Mouse (Mus musculus): ENCODE measurements around the gene Obscn. TPM values are rescaled to one million over a fixed set of nuclear protein-coding genes. Genes with fewer than 3 reads are reported as not detected.

The Obscn gene
- polyA plus RNA-seq, 1 experiment from 2014 or later, result 0.24 TPM

GRCm38 (mm10) chr11:59029003-59029402 lies 107.2 kb downstream of the Obscn start:
- H3K36me3 ChIP-seq (ENCODE audit: control insufficient read depth, insufficient read depth, low read length), result no peaks in the 10 kb centered on the region
- H3K4me2 ChIP-seq (replicated peaks; ENCODE audit: low read depth), result no peak overlapping the region
- DNase-seq (ENCODE audit: low spot score) (no peak), ATAC-seq (ENCODE audit: low FRiP score, low TSS enrichment) (no peak)
- no peaks in the 10 kb centered on the region for H3K4me1 ChIP-seq (replicated peaks; ENCODE audit: control insufficient read depth, insufficient read depth)
- TF ChIP-seq CTCF (IDR thresholded peaks at IDR 0.05; ENCODE audit: low read depth) (peak; percentile 35; the same call in 1 of the 2 replicates), EP300 (optimal IDR thresholded peaks at IDR 0.05) (no peak)
- no peaks in the 10 kb centered on the region for H3K9me3 ChIP-seq (ENCODE audit: control insufficient read depth, low read length)
- H3K27me3 ChIP-seq (ENCODE audit: control insufficient read depth, insufficient read depth, low read length), result no peaks in the 10 kb centered on the region
- H3K27ac ChIP-seq (replicated peaks), result no peak overlapping the region
- 84% methylated on average over 13 of the region's 13 CpGs for WGBS
- no peak overlapping the region for H3K4me3 ChIP-seq (ENCODE audit: low read depth, low read length)
- no peak overlapping the region for H3K9ac ChIP-seq (ENCODE audit: low read length)

GRCm38 (mm10) chr11:59026411-59026810 lies 109.8 kb downstream of the Obscn start:
- DNase-seq (ENCODE audit: low spot score), result no peak
- Histone ChIP-seq H3K27me3 (ENCODE audit: control insufficient read depth, insufficient read depth, low read length) (no peaks in the 10 kb centered on the region), H3K9me3 (ENCODE audit: control insufficient read depth, low read length) (no peaks in the 10 kb centered on the region), H3K4me3 (ENCODE audit: low read depth, low read length) (no peak overlapping the region), H3K4me2 (replicated peaks; ENCODE audit: low read depth) (no peak overlapping the region), H3K4me1 (replicated peaks; ENCODE audit: control insufficient read depth, insufficient read depth) (no peaks in the 10 kb centered on the region), H3K27ac (replicated peaks) (no peak overlapping the region), H3K36me3 (ENCODE audit: control insufficient read depth, insufficient read depth, low read length) (no peaks in the 10 kb centered on the region), H3K9ac (ENCODE audit: low read length) (no peak overlapping the region)
- 59% methylated on average over 6 of the region's 6 CpGs for WGBS
- ATAC-seq (ENCODE audit: low FRiP score, low TSS enrichment), result no peak
- no peak for TF ChIP-seq EP300 (optimal IDR thresholded peaks at IDR 0.05)
- no peak for TF ChIP-seq CTCF (IDR thresholded peaks at IDR 0.05; ENCODE audit: low read depth)

DNA sequence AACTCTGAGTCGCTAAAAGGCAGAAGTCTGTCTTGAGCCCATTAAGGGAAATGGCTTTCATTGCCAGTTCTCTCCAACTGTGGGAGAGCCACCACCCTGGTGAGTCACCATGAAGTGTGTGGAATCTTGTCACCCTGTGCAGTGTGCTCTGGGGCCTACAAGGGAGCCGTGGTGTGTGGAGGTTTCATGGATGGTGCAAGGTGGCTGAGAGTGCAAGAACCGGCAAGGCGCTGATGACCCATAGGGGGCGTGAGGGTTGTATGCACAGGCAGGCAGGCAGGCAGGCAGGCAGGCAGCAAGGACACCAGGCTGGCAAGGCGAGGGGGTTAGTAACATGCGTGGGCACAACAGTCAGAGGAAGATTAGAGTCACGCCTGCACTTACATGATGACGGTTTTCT lies 121.2 kb downstream of the Obscn start:
- Histone ChIP-seq H3K36me3 (ENCODE audit: control insufficient read depth, insufficient read depth, low read length) (no peaks in the 10 kb centered on the region), H3K4me3 (ENCODE audit: low read depth, low read length) (no peak overlapping the region), H3K9ac (ENCODE audit: low read length) (no peak overlapping the region), H3K27ac (replicated peaks) (no peak overlapping the region), H3K9me3 (ENCODE audit: control insufficient read depth, low read length) (no peaks in the 10 kb centered on the region), H3K4me2 (replicated peaks; ENCODE audit: low read depth) (no peak overlapping the region), H3K4me1 (replicated peaks; ENCODE audit: control insufficient read depth, insufficient read depth) (no peaks in the 10 kb centered on the region), H3K27me3 (ENCODE audit: control insufficient read depth, insufficient read depth, low read length) (no peaks in the 10 kb centered on the region)
- 31% methylated on average over 9 of the region's 9 CpGs for WGBS
- TF ChIP-seq CTCF (IDR thresholded peaks at IDR 0.05; ENCODE audit: low read depth) (peak; percentile 77), EP300 (optimal IDR thresholded peaks at IDR 0.05) (no peak)
- ATAC-seq (ENCODE audit: low FRiP score, low TSS enrichment) (peak; percentile 77), DNase-seq (ENCODE audit: low spot score) (peak; percentile 64)

DNA sequence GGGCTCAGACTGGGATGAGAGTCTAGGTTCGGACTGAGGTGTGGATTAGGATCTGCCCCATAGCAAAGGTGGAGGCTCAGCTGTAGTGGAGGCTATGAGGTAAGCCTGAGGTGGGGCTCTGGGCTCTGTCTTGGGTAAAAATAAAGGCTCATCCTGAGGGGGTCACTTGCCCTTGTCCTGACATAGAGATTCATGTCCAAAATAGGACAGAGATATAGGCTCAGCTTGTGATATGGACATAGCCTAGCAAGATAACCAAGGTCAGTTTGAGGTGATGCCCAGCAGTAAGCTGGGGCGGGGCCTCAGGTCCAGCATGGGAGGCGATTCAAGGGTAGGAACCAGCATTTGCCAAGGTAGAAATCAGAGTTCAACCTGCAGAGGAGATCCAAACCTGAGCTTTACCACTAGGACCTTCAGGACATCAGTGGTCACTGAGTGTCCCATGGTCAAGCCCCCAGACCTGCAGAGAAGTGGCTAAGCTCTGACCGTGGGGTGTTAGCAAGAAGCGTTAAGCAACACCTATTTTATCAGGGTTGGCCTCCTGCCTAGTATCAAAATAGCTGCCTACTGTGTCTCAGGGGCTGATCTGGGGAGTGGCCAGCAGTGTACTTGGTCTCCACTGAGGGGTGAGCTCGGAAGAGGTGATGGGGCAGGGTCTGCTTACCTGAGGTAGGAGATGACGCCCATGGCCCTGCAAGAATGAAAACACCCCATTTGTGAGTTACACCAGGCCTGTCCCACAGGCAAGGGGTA lies 133.7 kb downstream of the Obscn start:
- H3K36me3 ChIP-seq (ENCODE audit: control insufficient read depth, insufficient read depth, low read length), result no peaks in the 10 kb centered on the region
- WGBS, result 67% methylated on average over 7 of the region's 7 CpGs
- H3K4me3 ChIP-seq (ENCODE audit: low read depth, low read length), result no peak overlapping the region
- H3K4me1 ChIP-seq (replicated peaks; ENCODE audit: control insufficient read depth, insufficient read depth), result no peaks in the 10 kb centered on the region
- no peak for DNase-seq (ENCODE audit: low spot score)
- no peak for ATAC-seq (ENCODE audit: low FRiP score, low TSS enrichment)
- no peak overlapping the region for H3K4me2 ChIP-seq (replicated peaks; ENCODE audit: low read depth)
- no peaks in the 10 kb centered on the region for H3K27me3 ChIP-seq (ENCODE audit: control insufficient read depth, insufficient read depth, low read length)
- TF ChIP-seq CTCF (IDR thresholded peaks at IDR 0.05; ENCODE audit: low read depth), result no peak
- TF ChIP-seq EP300 (optimal IDR thresholded peaks at IDR 0.05), result no peak
- H3K9me3 ChIP-seq (ENCODE audit: control insufficient read depth, low read length), result no peaks in the 10 kb centered on the region
- H3K9ac ChIP-seq (ENCODE audit: low read length), result no peak overlapping the region
- H3K27ac ChIP-seq (replicated peaks), result no peak overlapping the region

GRCm38 (mm10) chr11:59000635-59001034 lies 135.6 kb downstream of the Obscn start:
- no peaks in the 10 kb centered on the region for H3K36me3 ChIP-seq (ENCODE audit: control insufficient read depth, insufficient read depth, low read length)
- H3K27ac ChIP-seq (replicated peaks), result no peak overlapping the region
- no peaks in the 10 kb centered on the region for H3K9me3 ChIP-seq (ENCODE audit: control insufficient read depth, low read length)
- 91% methylated on average over 21 of the region's 21 CpGs for WGBS
- DNase-seq (ENCODE audit: low spot score) (no peak), ATAC-seq (ENCODE audit: low FRiP score, low TSS enrichment) (no peak)
- H3K4me2 ChIP-seq (replicated peaks; ENCODE audit: low read depth), result no peak overlapping the region
- no peak overlapping the region for H3K4me3 ChIP-seq (ENCODE audit: low read depth, low read length)
- H3K9ac ChIP-seq (ENCODE audit: low read length), result no peak overlapping the region
- no peaks in the 10 kb centered on the region for H3K27me3 ChIP-seq (ENCODE audit: control insufficient read depth, insufficient read depth, low read length)
- TF ChIP-seq CTCF (IDR thresholded peaks at IDR 0.05; ENCODE audit: low read depth), result no peak
- TF ChIP-seq EP300 (optimal IDR thresholded peaks at IDR 0.05), result no peak
- no peaks in the 10 kb centered on the region for H3K4me1 ChIP-seq (replicated peaks; ENCODE audit: control insufficient read depth, insufficient read depth)

GRCm38 (mm10) chr11:58999830-59000229 lies 136.4 kb downstream of the Obscn start:
- Histone ChIP-seq H3K27ac (replicated peaks) (no peak overlapping the region), H3K4me2 (replicated peaks; ENCODE audit: low read depth) (no peak overlapping the region), H3K9ac (ENCODE audit: low read length) (no peak overlapping the region), H3K4me1 (replicated peaks; ENCODE audit: control insufficient read depth, insufficient read depth) (no peaks in the 10 kb centered on the region), H3K27me3 (ENCODE audit: control insufficient read depth, insufficient read depth, low read length) (no peaks in the 10 kb centered on the region), H3K36me3 (ENCODE audit: control insufficient read depth, insufficient read depth, low read length) (no peaks in the 10 kb centered on the region), H3K9me3 (ENCODE audit: control insufficient read depth, low read length) (no peaks in the 10 kb centered on the region), H3K4me3 (ENCODE audit: low read depth, low read length) (no peak overlapping the region)
- ATAC-seq (ENCODE audit: low FRiP score, low TSS enrichment), result no peak
- no peak for DNase-seq (ENCODE audit: low spot score)
- no peak for TF ChIP-seq CTCF (IDR thresholded peaks at IDR 0.05; ENCODE audit: low read depth)
- no peak for TF ChIP-seq EP300 (optimal IDR thresholded peaks at IDR 0.05)
- 80% methylated on average over 6 of the region's 6 CpGs for WGBS
